Mouse (Mus musculus) heart, adult 9 months (tissue): ENCODE data around the gene 4930519P11Rik.
A peak's percentile ranks its signal among the peaks of the same experiment; 100 is the strongest.

ENCODE experiments used
- DNase-seq, 2 experiments: peaks; one replicate each; pipeline ENCODE4 v3.0.0; 2022; ENCODE audit warnings: low spot score in 2 of 2

4930519P11Rik gene

DNA sequence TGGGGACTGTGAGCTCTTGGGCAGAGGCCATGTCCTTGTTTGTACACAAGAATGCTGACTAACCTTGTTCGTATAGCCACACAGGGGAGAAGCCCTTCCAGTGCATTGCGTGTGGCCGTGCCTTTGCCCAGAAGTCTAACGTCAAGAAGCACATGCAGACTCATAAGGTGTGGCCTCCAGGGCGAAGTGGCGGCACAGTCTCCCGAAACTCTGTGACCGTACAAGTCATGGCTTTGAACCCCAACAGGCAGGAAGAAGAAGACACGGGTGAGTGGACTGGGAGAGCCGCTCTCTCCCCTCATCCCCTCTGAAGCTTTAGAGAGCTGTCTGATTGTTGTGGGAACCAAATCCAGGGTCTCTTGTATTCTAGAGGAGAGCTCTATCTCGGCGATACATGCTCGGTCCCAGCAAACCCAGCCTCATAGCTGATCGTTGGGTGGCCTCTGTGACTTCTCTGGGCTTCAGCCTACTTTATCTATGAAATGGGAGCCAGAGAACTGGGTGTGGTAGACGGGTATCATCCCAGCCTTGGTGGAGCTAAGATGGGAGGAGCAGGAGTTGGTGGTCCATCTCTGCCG is 19.1 kb upstream of the 4930519P11Rik start:
- DNase-seq = no peak

DNA sequence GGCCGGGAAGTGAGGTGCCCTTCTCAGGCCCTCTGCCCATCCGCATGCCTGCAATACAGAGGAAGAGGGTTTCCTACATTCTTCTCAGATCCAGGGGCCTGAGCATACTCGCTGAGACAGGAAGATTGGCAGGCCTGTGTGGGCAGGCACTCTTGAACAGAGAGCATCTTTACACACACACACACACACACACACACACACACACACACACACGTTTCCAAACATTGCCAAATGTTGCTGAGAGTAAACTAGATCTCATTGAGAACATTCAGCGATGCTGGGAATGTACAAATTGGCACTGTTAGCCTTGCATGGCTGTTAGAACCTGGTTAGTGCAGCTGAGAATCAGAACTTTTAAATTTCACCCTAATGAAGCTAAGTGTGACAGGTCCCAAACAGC is 17.3 kb upstream of the 4930519P11Rik start:
- no peak for DNase-seq

DNA sequence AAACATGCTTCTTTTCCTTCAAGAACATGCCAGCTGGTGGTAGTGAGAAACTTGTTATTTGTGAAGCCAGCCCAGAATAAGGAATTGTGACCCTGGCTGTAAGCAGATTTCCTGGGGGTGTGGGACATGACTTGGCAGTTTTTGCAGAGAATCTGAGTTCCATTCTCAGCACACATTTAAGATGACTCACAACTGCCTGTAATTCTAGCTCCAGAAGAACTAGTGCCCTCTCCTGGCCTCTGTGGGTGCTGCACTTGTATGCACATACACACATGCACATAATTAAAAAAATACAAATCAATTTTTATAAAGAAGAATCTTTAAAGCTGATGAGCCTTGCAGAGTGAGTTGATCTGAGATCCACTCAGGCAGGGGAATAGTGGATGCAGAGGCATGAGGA is 10.9 kb upstream of the 4930519P11Rik start:
- DNase-seq = no peak

GRCm38 (mm10) chr2:154621684-154622083 is 8.4 kb upstream of the 4930519P11Rik start:
- no peak for DNase-seq

DNA sequence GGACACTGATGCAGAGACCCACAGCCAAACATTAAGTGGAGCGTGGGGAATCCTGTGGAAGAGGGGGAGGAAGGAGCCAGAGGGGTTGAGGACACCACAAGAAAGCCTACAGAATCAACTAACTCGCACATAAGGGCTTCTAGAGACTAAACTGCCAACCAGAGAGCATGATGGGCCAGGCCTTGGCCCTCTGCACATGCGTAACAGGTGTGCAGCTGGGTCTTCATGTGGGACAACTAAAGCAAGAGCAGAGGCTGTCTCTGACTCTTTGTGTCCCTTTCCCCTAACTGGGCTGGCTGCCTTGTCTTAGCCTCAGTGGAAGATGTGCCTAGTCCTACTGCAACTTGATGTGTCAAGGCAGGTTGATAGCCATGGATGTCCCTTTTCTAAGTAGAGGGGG is 3.8 kb upstream of the 4930519P11Rik start:
- no peak for DNase-seq

- DNase-seq = no peak
These were observed 2.4 kb upstream of the 4930519P11Rik start for GRCm38 (mm10) chr2:154615674-154616073.

DNA sequence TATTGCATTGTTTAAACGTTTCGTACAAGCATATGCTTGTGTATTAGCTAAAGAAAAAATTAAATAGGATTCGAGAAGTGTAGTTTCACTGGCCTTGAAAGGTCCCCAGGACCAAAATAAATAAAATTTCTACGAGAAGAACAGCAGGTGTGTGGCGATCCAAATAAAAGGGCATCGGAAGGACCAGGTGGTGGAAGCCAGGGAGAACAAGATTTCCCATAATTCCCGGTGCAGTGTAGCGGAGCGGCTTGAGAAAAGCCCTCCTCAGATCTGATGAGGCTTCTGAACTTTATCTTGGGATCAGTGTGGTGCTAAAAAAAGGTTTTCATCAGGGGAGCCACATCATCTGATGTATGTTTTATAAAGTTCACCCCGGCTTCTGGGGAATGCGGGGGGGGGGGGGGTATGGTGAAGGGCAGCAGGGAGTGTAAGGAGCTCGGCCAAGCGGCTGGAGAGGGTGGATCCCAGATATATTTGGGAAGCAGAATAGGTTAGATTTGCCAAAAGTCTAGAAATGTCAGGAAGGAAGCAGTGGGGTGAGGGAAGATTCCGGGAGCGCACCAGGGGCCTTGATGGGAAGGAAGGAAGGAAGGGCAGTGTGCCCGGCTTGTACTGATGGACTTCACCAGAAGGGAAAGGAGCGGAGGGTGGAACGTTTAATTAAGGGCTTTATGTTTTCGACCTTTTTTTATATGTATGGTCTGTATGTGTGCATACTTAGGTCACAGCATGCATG is 1.8 kb upstream of the 4930519P11Rik start:
- peak in 1 of 2 experiments; percentile 37 for DNase-seq

DNA sequence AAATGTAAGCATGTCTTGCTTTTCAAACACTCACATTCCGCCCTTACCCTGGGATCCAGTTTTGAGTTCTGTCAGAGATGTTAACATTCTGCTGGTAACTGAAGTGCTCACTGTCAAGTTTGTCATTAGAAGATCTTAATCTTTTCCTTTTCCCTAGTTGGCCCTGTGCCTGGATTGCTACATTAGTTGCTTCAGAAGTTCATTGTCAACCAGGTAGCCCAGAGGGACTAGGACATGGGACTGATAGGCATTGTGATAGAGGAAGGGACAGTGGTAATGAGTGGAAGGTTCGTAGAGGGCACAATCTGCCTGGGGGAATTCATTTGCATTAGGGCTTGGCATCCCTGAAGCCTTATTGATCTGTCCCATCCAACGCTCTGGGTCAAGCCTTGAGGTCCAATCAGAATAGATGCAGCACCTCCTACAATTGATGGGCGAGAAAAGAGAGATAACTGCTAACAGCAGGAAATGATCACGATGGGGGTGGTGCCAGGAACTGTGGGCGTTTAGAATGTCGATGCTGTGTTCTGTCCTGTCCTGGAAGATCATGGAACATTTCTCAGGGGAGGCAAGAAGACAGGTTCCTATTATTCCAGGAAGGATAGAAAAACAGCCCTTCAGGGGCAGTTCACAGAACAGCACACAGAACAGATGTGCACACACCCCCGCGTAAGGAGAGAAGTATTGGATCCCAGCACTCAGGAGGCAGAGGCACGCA is 4.0 kb downstream of the 4930519P11Rik start:
- DNase-seq = no peak

DNA sequence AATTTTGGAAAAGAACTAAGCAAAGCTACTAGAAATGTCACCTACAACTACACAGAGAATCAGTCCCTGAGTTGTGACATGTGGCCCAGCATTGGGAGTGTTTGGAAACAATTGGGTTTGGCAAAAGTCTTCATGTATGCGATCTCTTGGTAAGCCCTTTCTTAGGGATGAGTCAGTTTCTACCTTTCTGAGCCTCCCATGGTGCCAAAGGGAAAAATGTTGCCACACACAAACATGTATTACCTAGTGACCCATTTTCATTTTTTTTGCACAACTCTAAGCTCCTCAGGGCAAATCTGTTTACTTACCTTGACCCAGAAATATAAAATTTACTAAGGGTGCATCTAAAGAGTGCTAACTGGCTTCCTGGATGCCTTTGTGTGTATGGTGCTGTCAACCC is 6.3 kb downstream of the 4930519P11Rik start:
- DNase-seq = no peak

- no peak for DNase-seq
These were observed 9.1 kb downstream of the 4930519P11Rik start for GRCm38 (mm10) chr2:154604156-154604555.

- DNase-seq = peak; percentile 100
These were observed 9.5 kb downstream of the 4930519P11Rik start, which contains the start of gene Pxmp4 for GRCm38 (mm10) chr2:154603638-154604153. Gene Pxmp4 (minus strand): TSS chr2:154603708.

- no peak for DNase-seq
These were observed 10.1 kb downstream of the 4930519P11Rik start for GRCm38 (mm10) chr2:154603007-154603637.

DNA sequence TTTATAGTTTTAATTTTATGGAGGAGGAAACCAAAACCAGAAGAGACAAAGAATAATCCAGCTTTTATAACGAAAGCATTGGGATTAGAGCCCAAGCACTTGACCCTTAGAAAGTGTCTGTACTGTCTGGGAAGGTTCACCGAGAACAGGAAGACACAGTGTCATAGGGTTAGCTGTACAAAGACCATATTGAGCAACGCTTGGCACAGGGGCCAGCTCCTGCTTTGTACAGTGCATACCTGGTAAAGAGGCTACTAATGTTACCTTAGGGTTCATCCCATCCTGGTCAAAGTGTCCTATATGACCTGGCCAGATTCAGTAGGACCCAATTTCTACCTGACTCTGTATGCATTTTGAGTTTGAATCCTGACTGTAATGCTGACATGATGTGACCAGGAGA is 11.9 kb downstream of the 4930519P11Rik start:
- no peak for DNase-seq

GRCm38 (mm10) chr2:154600586-154600985 is 12.7 kb downstream of the 4930519P11Rik start:
- no peak for DNase-seq

DNA sequence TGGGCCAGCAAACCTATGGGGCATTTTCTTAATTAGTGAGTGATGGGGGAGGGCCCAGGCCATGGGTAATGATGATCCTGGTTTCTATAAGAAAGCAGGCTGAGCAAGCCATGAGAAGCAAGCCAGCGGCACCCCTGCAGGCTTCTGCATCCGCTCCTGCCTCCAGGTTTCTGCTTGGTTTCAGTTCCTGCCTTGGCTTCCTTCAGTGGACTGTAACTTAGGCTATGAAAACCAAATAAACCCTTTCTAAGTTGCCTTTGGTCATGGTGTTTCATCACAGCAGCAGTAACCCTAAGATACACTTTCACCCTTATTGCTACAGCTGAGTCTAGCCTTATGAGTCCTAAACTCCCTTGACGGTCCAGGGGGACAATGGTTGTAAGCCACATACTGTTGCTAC is 15.8 kb downstream of the 4930519P11Rik start:
- no peak for DNase-seq

DNA sequence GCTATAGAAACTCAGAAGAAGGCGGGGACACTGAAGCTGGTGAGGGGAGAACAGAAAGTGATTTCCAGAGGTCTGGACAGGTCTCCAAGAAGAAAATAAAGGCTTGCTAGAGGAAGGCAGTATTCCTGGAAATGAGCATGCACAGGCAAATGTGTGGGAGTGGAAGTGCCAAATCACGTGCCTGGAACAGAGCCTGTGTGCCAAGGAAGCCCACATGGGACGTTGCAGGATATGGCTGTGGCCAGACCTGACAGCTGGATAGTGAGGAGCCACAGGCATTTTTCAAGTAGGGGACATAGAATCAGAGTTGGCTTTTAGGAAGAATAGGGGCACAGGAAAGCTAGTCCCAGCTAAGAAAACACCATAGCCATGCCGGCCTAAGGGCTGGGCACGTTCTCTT is 17.5 kb downstream of the 4930519P11Rik start:
- DNase-seq = peak in 1 of 2 experiments; percentile 33

DNA sequence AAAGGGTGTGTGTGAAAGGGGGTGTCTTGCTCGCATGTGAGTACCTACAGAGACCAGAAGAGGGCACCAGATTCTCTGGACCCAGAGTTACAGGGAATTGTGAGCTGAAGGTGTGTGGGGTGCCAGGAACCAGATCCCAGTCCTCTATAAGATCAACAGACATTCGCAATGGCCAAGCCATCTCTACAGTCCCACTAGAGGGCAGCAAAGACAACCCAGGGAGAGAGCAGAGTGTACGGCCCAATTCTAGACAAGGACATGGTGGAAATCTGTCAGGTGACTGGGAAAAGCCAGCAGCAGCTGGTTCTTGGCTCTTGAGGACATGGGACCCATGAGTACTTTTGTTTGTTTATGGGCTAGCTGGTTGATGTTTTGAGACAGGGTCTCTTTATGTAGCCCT is 20.2 kb downstream of the 4930519P11Rik start:
- no peak for DNase-seq

GRCm38 (mm10) chr2:154591239-154591638 is 22.0 kb downstream of the 4930519P11Rik start:
- DNase-seq = no peak

GRCm38 (mm10) chr2:154589051-154589450 is 24.2 kb downstream of the 4930519P11Rik start:
- DNase-seq = no peak

DNA sequence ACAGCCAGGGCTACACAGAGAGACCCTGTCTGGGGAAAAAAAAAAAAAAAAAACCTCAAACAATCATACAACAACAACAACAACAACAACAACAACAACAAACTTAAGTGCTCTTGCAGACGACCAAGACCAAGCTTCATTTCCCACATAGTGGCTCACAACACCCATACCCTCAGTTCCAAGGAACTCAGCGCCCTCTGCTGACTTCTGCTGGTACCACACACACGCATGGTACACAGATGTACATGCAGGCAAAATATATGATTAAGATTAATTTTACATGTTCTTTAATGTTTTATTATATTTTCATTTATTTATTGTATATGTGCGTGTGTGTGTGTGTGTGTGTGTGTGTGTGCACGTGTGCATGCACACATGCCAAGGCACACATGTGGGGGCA is 26.8 kb downstream of the 4930519P11Rik start:
- no peak for DNase-seq

DNA sequence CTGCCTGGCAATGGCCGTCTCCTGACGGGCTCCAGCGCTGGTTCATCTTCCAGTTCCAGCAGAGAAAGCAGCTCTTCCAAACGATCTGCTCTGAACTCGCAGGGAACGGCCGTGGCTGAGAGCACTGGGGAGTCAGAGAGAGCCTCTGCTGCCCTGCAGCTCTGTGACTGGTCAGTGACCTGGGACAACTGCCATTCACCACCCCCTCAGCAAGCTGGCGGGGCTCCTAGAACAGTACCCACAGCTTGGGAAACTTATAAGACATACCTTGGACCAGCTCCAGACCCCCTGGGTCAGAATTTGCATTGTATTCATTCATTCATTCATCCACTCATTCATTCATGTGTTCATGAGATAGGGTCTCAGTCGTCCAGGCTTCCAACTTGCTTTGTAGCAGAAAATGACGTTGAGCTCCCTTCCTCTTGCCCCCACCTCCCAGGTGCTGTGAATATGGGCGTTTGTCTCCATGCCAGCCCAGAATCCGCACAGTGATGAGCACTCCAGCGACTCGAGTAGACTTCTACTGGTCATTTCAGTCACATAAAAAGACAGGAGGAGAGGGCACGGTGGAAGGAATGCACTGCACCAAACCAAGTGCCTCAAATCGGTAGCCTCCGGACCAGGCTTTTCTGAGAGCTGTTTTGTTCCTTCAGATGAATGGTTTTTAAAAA is 28.2 kb downstream of the 4930519P11Rik start:
- no peak for DNase-seq
